Mouse (Mus musculus) cerebellum, adult 11 months (tissue): ENCODE results near the gene Hpd.
"Not testable (repeated sequence)": the region's sequence is repeated elsewhere in the genome, so short reads cannot be mapped to it uniquely, and the experiment has no call there.

Experiments used
- DNase-seq: peaks from one replicate; pipeline ENCODE4 v3.0.0; 2022

The Hpd gene

DNA sequence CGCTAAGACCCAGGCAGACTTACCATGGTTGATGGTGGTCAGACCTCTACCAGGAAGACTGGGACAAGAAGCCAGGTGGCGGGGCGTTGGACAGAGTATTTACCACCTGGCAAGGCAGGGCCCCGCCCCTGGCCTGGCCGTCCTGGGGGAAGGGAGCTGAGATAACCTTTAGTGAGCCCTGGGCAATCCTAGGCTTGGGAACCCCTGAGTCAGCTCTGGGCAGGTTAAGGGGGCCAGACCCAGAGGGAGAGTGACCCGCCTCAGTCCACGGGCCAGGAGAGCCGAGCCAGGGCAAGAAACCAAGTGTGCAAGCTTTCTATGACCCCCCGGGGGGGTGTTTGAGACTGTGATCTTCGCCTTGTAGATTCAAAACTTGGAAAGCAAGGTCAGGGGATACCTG, at the start of gene Hpd:
Hpd (minus strand) TSS at position 77 of the 400 bp plus-strand sequence.
- DNase-seq, result no peak

DNA sequence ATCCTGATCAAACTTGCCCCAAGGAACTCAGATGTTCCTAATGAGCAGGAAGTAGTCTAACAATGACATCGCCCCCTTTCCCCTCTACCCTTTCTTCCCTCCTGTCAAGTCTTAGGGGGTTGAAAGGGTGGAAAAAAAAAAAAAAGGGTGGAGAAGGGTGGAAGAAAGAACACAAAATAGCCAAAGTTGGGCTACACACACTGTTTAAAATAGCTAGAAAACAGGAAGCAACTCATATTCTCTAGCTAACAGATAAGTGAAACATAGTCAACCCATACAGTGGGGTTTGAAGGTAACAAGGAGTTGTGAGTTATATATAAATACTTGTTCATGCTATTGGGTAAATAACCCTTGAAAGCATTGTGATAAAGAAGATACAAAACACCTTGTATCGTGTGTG, 49.7 kb upstream of the Hpd start:
- no peak for DNase-seq

DNA sequence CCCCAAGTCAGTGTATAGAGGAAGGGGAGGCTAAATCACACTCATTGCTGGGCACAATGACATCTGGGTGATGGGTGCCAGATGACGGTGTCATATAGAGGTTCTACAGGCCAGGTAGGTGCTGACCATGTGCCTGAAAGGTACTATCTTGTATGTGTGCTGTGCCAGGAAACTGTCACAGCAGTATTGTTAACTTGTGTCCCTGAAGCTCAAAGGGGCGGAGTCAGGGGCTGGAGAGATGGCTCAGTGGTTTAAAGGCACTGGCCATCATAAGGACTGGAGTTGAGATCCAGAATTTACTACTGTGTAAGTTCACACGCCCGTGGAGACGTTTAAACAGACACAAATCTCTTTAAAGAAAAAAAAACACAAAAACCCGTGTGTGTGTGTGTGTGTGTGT, 46.8 kb upstream of the Hpd start:
- no peak for DNase-seq

DNA sequence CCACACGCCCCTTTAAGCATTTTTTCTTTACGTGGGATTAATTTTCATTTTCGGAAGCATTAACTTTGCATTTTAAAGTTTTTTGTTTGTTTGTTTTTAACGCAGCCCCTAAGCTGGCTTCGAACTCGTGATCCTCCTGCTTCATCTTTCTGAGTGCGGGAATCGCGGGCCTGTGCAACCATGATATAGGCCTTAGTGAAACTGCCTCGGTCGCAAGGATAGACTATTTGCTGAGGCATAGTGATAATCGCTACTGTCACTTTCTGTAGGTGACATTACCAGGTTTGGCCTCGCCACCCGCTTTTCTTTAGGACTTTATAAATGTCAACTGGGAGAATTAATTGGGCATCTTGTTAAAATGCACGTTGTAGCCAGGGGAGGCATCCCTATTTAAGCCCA, 46.0 kb upstream of the Hpd start:
- no peak for DNase-seq

DNA sequence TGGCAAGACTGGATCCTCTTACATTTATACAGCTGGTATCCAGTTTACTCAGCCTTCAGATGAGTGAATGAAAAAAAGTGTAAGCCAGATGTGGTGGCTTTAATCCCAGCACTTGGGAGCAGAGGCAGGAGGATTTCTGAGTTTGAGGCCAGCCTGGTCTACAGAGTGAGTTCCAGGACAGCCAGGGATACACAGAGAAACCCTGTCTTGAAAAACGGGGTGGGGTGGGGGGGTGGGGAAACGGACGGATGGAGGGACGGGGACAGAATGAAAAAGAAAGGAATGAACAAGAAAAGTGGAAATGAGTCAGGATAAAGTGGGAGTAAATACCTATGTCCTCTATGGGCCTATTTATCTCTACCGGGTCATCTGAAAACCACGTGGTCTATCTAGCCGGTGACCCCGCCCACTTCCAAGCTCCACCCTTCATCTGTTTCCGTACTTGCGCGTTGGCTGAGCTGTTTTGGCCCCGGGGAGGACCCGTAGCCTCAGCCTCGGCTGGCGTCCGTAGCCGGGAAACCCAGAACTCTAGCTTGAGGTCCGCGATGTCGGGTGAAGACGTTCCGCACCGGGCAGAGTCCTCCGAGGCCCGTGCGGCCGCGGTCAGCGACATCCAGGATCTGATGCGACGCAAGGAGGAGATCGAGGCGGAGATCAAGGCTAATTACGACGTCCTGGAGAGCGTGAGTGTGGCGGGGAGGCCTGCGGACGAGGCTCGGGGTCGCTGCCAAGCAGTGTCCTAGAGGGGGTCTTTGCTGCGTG, 45.4 kb upstream of the Hpd start:
- DNase-seq, result peak; percentile 95

DNA sequence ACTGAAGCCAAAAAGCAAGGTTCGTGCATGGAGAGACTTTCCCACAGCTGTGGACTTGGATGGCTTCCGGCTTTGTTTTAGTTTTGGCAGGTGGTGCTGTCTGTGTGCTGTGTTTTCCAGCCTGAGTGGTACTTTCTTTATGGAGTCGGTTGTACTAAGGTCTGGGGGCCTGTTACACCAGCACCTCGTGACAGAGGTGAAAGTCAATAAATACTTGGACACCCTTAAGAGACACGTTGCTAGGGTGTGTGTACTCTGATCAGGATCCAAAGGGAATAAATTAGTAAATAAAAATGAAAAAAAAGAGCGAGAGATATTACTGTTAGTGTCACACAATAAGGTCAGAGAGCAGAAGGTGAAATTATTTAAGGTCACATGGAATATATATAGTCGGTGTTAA, 44.3 kb upstream of the Hpd start:
- DNase-seq, result no peak

DNA sequence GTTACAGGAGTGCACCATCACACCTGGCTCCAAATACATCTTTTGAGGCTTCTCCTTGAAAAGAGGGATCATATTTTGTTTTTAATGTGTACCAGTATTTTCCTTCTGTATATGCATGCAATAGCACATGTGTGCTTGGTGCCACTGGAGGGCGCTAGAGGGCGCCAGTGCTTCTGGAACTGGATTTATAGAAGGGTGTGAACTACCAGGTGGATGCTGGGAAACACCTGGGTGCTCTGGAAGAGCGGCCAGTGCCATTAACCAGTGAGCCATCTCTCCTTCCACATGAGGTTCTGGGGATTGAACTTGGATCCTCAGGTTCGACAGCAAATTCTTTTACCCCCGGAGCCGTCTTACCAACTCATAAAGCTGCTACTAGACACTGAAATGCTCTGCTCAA, 41.3 kb upstream of the Hpd start:
- not testable (repeated sequence) for DNase-seq

DNA sequence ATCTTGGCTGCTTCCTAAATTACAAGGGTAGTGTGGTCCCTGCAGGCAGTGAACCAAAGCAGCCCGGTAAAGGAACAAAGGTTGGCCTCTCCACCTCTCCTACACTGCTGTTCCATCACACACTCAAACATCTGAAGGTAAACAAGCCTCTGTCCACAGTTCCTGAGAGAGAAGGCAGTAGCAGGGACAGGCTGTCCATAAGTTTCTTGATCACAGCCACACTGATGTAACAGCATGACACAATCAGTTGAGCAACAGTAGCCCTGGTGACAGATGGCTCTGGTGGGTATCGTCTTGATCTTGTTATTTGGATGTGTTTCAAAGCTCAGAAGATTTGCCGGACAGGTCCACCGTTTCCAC, 40.5 kb upstream of the Hpd start:
- DNase-seq, result no peak

DNA sequence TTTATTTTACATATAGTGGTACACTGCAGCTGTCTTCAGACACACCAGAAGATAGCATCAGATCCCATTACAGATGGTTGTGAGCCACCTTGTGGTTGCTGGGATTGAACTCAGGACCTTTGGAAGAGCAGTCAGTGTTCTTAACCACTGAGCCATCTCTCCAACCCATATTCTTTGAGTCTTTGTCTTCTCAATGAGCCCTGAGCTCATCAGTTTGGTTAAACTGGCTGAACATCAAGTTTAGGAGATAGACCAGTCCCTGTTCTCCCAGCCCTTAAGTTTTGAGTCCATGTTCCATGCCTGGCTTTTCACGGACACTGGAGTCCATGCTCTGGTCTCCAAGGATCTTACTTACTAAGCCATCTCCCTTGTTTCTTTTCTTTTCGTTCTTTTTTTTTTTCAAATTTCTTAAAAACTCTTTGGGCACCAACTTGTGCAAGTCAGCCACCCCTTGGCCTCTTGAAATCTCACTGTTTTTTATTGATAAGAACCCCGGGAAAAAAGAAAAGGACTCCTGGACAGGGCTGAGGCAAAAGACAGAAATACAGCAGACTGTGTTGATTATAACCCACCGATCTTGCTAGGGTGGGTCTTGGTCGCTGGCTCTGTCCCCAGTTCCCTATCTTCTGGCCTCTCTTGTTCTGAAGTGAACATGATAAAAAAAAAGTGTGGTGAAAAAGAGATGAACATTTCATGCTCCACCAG, 40.0 kb upstream of the Hpd start:
- not testable (repeated sequence) for DNase-seq

DNA sequence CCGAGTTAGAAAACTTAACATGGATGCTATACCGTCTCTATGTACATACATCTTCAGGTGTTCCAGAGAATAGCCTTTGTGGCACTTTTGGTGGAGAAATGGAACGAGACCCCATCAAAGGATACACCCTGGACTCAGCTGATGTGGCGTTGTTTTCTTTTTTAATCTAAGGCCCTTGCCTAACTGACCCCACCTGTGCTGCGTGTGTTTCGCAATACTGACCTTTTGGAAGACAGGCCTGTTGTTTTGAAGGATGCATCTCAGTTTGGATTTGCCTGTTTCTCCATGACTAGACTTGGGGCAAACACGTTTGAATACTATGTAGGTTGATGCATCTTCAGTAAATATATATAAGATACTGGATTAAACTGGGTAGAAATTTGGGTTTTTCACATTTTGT, 21.1 kb upstream of the Hpd start:
- DNase-seq, result not testable (repeated sequence)

DNA sequence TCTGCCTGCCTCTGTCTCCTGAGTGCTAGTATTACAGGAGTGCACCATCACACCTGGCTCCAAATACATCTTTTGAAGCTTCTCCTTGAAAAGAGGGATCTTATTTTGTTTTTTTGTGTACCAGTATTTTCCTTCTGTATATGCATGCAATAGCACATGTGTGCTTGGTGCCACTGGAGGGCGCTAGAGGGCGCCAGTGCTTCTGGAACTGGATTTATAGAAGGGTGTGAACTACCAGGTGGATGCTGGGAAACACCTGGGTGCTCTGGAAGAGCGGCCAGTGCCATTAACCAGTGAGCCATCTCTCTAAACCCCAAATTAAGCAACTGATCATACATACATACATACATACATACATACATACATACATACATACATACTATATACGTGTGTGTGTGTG, 20.2 kb upstream of the Hpd start:
- DNase-seq, result not testable (repeated sequence)

DNA sequence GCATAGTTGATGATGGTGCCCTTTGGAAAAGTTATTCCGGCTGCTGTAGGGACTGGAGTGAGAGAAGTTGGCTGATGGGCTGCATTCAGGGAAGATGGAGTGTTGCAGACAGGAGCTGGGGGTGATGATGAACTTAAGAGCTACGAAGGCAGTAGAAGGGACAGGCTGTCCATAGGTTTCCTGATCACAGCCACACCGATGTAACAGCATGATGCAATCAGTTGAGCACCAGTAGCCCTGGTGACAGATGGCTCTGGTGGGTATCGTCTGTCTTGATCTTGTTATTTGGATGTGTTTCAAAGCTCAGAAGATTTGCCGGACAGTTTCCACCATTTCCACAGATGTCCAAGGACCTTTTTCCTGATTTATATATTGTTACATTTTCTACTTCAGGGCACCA, 19.5 kb upstream of the Hpd start:
- peak; percentile 11 for DNase-seq

DNA sequence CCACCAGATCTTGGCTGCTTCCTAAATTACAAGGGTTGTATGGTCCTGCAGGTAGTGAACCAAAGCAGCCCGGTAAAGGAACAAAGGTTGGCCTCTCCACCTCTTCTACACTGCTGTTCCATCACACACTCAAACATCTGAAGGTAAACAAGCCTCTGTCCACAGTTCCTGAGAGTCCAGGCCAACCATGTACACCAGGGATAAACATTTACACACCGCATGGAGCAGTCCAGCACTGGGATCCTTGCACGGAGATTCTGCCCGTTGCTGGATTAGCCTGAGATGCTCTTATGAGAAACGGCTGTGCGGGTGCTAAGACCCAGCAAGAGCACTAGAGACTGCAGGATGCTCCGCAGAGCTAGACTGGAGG, 19.0 kb upstream of the Hpd start:
- DNase-seq, result no peak

DNA sequence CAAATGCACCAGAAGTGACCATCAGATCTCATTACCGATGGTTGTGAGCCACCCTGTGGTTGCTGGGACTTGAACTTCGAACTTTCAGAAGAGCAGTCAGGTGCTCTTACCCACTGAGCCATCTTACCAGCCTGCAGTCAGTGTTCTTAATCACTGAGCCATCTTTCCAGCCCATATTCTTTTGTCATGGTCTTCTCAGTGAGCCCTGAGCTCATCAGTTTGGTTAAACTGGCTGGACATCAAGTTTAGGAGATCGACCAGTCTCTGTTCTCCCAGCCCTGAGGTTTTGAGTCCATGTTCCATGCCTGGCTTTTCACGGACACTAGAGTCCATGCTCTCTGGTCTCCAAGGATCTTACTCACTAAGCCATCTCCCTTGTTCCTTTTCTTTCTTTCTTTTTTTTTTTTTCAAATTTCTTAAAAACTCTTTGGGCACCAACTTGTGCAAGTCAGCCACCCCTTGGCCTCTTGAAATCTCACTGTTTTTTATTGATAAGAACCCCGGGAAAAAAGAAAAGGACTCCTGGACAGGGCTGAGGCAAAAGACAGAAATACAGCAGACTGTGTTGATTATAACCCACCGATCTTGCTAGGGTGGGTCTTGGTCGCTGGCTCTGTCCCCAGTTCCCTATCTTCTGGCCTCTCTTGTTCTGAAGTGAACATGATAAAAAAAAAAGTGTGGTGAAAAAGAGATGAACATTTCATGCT, 18.4 kb upstream of the Hpd start:
- not testable (repeated sequence) for DNase-seq

DNA sequence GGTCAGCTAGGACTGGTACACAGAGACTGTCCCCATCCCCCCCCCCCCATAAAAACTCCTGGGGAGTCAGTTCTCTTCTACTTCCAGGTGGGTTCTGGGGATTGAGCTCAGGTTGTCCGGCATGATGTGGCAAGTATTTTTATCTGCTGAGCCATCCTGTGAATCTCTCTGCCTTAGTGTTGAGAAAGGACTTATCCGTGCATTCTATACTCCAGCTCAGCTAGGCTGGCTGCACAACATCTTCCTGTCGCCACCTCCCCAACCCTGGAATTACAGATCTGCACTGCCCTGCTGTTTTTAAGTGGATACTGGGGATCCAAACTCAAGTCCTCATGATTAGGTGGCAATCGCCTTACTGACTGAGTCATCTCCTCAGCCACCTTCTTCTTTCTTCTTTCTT, 16.0 kb upstream of the Hpd start:
- DNase-seq, result no peak

DNA sequence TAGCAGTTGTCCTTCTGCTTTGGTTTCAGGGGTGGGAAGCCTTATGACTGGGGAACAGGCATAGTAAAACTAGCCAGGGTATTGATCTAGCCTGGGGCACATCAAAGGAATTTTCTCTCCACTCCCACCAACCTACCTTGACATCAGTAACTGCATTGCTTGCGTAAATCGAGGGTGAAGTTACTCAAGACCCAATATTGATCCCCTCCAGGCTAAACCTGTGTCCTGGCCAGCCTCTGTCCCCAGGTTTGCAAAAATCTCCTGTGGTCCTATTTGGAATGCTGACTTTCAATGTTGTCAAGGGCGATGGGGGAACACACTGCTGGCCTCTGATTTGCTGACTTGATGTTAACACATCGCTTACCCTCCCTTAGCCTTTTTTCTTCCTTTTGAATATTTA, 14.2 kb upstream of the Hpd start:
- DNase-seq, result no peak

DNA sequence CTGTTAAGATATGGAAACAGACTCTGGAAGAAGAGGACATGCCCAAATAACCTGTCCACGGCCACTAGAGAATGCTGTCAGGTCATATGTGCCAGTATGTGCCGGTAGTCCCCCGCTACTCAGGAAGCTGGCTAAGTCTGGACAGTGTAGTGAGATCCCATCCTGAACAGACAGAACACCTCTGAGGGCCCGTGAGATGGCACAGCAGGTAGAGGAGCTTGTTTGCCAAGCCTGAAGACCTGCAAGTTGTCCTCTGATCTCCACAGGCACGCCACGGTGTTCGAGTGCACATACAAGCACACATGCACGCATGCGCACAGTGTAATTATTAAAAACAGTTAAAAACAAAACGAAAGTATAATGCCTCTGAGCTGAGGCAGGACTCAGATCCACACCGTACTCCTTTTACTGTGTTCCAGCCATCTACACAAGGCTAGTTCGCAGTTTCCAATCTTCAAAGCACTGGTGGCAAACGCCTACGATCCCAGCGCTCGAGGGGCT, 13.0 kb upstream of the Hpd start:
- DNase-seq, result no peak

DNA sequence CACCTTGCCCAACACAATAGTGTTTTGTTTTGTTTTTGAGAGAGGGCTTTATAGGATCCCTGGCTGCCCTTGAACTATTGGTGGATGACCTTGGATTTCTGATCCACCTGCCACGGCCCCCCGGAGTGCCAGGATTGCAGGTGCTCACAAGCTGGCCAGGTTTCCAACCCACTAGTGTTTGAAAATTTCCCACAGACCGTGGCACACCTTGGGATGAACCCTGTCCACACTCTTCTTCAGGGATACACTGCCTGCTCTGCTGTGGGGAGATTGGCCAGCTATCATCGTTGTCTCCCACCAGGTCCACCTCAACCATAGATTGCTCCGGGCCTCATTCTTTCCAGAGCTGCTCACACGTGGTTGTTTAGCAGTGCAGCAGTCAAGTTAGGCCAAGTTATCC, 12.3 kb upstream of the Hpd start:
- DNase-seq, result no peak

DNA sequence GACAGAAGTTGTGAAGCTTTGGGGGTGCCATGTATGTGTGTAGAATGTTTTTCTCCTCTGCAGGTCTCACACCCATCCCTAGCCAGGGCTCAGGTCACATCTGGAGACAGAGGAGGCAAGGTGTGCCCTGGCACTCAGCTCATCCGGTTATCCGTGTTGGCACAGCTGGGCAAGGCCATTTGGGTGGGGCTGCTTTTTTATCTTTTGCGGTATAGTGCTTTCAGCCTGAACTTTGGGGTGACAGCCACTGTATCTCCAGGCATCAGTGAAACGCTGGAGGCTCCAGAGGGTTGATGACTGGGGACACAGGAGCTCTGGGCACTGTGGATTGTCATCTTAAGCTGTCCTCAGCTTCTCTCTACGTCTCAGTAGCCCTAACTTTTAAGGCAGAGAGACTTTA, 10.9 kb upstream of the Hpd start:
- DNase-seq, result no peak

DNA sequence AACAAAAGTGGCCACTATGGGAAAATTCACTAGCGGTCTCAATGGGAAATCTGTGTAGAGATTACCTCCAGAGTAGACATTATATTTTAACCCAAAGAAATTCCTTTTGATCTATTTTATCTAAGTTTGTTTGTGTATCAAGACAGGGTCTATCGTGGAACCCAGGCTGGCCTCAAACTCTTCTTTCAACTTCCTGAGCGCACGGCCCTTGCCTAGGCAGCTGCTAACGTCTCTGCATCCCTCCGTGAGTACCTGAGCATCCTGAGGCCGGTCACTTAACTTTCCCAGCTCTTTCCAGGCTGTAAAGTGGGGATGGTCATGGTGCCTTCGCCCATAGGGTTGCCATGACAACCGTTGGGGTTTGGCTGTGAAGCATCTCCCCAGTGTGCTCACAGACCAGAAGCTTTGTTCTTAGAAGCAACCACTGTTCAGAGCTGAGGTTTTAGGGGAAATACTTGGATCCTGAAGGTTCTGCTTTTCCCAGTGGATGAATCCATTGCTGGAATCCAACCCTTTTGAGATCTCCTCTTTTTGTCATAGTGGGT, 10.2 kb upstream of the Hpd start:
- DNase-seq, result no peak

DNA sequence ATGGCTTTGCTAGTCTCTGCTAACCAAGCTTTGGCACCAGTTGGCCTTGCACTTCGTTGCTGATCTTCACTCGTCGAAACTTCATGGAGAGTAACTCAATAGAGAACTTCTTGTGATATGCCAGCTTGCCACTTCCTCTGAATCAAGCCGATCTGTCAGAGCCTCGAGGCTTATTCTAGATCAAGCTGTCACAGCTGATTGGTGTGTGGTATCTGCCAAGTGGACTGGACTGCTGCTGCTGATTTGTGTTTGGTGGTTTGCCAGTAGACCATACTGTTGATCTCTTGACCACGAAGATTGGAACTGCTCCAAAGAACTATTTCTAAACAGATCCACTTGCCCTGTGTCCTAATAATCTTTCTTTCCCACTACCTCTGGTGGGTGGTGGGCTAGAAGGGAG, 8.9 kb upstream of the Hpd start:
- no peak for DNase-seq

DNA sequence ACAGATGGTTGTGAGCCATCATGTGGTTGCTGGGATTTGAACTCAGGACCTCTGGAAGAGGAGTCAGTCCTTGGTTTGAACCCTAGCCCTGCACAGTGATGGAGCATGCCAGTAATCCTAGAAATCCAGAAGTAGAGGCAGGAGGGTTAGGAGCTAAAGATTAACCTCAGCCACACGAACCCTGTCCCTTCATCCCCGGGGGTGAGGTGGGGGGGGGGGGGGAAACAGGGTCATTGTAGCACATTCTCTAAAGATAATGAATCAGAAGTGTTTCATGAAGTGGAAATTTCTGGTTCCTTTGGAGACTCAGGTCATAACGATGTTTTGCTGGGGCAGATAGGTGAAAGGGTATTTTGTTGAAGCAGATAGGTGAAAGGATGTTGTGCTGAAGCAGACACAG, 8.4 kb upstream of the Hpd start:
- no peak for DNase-seq

DNA sequence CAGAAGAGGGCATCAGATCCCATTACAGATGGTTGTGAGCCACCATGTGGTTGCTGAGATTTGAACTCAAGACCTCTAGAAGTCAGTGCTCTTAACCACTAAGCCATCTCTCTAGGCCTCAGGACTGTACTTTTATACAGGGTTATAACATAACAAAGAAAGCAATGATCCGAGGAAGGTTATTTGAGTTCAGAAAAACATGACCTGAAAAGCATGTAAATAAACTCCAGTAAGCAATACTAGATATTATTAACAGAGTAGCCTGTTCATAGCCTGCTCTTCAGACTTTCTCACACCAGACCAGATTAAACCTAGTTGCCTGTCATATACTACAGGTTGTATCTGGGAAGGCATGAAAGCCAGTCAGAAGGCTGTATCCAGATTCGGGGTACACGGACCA, 4.8 kb upstream of the Hpd start:
- no peak for DNase-seq

DNA sequence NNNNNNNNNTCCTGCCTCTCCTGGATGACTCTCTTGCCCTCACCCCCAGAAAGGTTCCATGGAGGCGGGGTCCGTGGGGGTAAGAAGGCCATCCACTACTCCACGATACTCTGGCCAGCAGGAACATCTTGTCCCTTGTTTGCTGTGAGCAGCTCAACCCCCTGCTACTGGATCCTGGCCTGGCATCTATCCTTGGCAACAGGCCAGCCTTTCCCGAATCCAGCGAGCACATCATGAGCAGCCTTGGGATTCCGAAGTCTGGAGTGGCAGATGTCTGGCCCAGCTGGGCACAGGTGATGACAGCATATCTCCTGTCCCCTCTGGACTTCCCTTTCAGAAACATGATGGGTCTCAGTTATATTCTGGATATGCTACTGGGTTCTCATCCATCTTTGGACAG, 3.4 kb upstream of the Hpd start:
- DNase-seq, result no peak
